Mouse (Mus musculus) ES-E14 (cell line): ENCODE measurements at regions not wholly inside any gene's neighbourhood (a gene's known extent, or its start where the extent isn't known, plus 50 kb on each side); places are given as distances from the start of the nearest gene placed in this dataset.

Experiments
- DNase-seq: peaks from one replicate; pipeline ENCODE4 v3.0.0-alpha.2; 2013; ENCODE audit warnings: low read depth, low spot score
- H3K27ac ChIP-seq: 2 replicates; pipeline ENCODE4 v1.5.1; 2012; ENCODE audit warnings: low read depth, mild to moderate bottlenecking, low read length, moderate library complexity, mixed read lengths; ENCODE audit not compliant: poor library complexity, insufficient read depth, severe bottlenecking
- H3K36me3 ChIP-seq: 2 replicates; pipeline ENCODE4 v1.6.1; 2012; ENCODE audit warnings: mild to moderate bottlenecking, low read length, moderate library complexity, mixed read lengths; ENCODE audit not compliant: control insufficient read depth, poor library complexity, insufficient read depth, severe bottlenecking
- H3K4me1 ChIP-seq, 2 experiments: fragments of 150-350 bp in 1 of 2; sonication (generic) in 1 of 2; 2 replicates each; pipeline ENCODE4 v1.6.1; 2012; ENCODE audit warnings: low read length in 2 of 2, mild to moderate bottlenecking in 1 of 2, mixed read lengths in 1 of 2; ENCODE audit not compliant: control insufficient read depth in 2 of 2, insufficient read depth in 2 of 2, poor library complexity in 1 of 2
- H3K4me3 ChIP-seq, 2 experiments: fragments of 150-350 bp in 1 of 2; sonication (generic) in 1 of 2; 2 replicates each; pipeline ENCODE4 v1.5.1; 2012; ENCODE audit warnings: low read length in 2 of 2, low read depth in 1 of 2, mild to moderate bottlenecking in 1 of 2, mixed read lengths in 1 of 2; ENCODE audit not compliant: insufficient read depth in 1 of 2, poor library complexity in 1 of 2, severe bottlenecking in 1 of 2
- H3K9ac ChIP-seq: 2 replicates; pipeline ENCODE4 v1.6.1; 2012; ENCODE audit warnings: low read depth, mild to moderate bottlenecking, low read length, mixed read lengths; ENCODE audit not compliant: poor library complexity, insufficient read depth, severe bottlenecking
- H3K9me3 ChIP-seq: fragments of 150-350 bp; sonication (generic); 2 replicates; pipeline ENCODE4 v1.6.1; 2012; ENCODE audit warnings: low read depth, mild to moderate bottlenecking, low read length; ENCODE audit not compliant: control insufficient read depth, insufficient read depth
- CHD2 ChIP-seq: IDR thresholded peaks from 2 replicates; pipeline ENCODE4 v1.6.1; 2014; ENCODE audit warnings: mild to moderate bottlenecking, low read depth, low read length, inconsistent platforms
- HCFC1 ChIP-seq: IDR thresholded peaks from 2 replicates; pipeline ENCODE4 v1.6.1; 2012; ENCODE audit warnings: low read length, inconsistent platforms, borderline replicate concordance; ENCODE audit not compliant: insufficient read depth
- MAFK ChIP-seq: IDR thresholded peaks from 2 replicates; pipeline ENCODE4 v1.6.1; 2014; ENCODE audit warnings: mild to moderate bottlenecking, low read depth, low read length, inconsistent platforms; ENCODE audit not compliant: insufficient read depth
- ZC3H11A ChIP-seq: IDR thresholded peaks from 2 replicates; pipeline ENCODE4 v1.6.1; 2012; ENCODE audit warnings: low read depth, mild to moderate bottlenecking, inconsistent platforms, low read length, borderline replicate concordance
- ZNF384 ChIP-seq: IDR thresholded peaks from 2 replicates; pipeline ENCODE4 v1.6.1; 2012; ENCODE audit warnings: low read depth, low read length, inconsistent platforms
- in situ Hi-C, 2 experiments: fragments of 600-800 bp; cut with MboI; formaldehyde crosslinking; loops; one replicate each; pipeline ENCODE4 v1.15.1; 2025; ENCODE audit warnings: low sequenced_read_pairs in 2 of 2, inconsistent platforms in 1 of 2; ENCODE audit not compliant: unreplicated experiment in 2 of 2

DNA sequence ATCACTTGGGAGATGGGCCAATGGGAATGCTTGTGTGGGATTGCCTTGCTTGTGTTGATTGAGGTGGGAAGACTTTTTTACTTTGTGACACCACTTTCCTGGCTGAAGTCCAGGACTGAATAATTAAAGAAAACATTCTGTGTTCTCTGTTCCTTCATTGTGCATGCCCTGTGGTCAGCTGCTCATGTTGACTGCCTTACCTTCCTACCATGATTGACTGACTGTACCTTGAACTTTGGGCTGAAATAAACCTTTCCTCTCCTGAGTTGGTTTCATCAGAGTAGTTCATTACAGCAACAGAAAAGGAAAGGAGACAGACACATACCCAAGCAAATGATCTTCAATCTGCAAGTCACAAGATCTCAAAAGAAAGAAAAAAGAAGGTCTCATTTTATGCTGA lies 524.9 kb upstream of the Nr3c2 start:
- in situ Hi-C loops = no loop called here
- Histone ChIP-seq H3K9me3 (no peaks in the 10 kb centered on the region), H3K4me3 (no peak overlapping the region)

DNA sequence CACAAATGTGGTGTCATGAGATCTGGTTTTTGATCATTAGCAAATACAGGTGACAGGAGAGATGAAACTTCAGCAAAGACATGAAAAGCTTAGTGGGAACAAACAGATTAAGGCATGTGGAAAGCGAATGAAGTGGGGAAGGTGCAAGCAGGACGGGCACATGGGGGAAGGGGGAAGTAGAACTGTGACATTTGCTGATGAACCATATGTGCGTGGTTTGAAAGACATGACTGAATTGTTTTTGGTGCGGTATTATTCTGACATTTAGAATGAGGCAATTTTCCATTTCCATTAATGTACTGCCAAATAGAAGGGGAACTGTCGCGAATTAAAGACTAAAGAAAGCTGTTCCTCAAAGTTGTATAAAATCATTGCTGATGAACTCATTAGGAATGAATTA lies 521.5 kb upstream of the Nr3c2 start:
- Histone ChIP-seq H3K9ac (no peak overlapping the region), H3K4me3 (no peak overlapping the region), H3K27ac (no peak overlapping the region), H3K4me1 (no peaks in the 10 kb centered on the region), H3K9me3 (no peaks in the 10 kb centered on the region), H3K36me3 (no peaks in the 10 kb centered on the region)
- TF ChIP-seq ZC3H11A (no peak), HCFC1 (no peak), CHD2 (no peak), ZNF384 (no peak), MAFK (no peak)
- DNase-seq = no peak
- in situ Hi-C loops = no loop called here

More for the DNA sequence above, 524.9 kb upstream of the Nr3c2 start:
- TF ChIP-seq ZNF384 (no peak), ZC3H11A (no peak), MAFK (no peak), CHD2 (no peak), HCFC1 (no peak)
- Histone ChIP-seq H3K27ac (no peak overlapping the region), H3K9ac (no peak overlapping the region), H3K36me3 (no peaks in the 10 kb centered on the region), H3K4me1 (no peaks in the 10 kb centered on the region)
- DNase-seq = no peak

GRCm38 (mm10) chr8:76381643-76382042 lies 517.6 kb upstream of the Nr3c2 start:
- Histone ChIP-seq H3K27ac (no peak overlapping the region), H3K9me3 (no peaks in the 10 kb centered on the region), H3K36me3 (no peaks in the 10 kb centered on the region), H3K4me3 (no peak overlapping the region), H3K9ac (no peak overlapping the region), H3K4me1 (no peaks in the 10 kb centered on the region)
- no peak for DNase-seq
- TF ChIP-seq MAFK = no peak
- no peak for TF ChIP-seq ZNF384
- no peak for TF ChIP-seq CHD2
- no peak for TF ChIP-seq HCFC1
- no peak for TF ChIP-seq ZC3H11A
- in situ Hi-C loops = no loop called here

DNA sequence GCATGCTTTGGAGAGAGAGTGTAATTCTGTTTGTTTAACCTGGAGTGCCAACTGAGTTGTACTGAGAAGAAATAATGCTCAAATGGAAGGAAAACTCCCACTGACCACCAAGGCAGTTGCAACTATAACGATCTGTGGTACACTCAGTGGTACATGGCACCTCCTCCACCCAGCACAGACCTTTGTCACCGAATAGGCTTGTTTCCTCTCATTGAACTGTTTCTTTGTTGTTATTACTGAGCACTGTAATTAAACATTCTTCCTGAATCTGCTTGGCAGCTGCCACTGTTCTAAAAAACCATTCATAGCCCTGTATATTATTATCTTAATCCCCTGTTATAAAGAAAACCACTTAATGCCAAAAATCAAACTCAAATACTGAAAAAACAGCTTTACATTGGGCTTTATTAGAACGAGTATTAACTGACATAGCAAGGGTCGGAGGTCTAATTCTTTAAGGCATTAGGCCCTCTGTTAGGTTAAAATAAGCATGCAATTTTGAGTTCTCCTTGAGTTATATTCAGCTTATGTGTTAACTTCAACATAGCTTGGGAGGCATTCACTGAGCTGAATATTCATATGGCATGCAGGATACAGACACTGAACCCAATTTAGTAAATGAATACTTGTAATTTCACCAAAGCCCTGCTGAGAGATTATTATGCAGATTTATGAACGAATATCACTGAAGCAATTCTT lies 515.5 kb upstream of the Nr3c2 start:
- Histone ChIP-seq H3K36me3 (no peaks in the 10 kb centered on the region), H3K9ac (no peak overlapping the region), H3K9me3 (no peaks in the 10 kb centered on the region), H3K27ac (no peak overlapping the region), H3K4me3 (no peak overlapping the region), H3K4me1 (no peaks in the 10 kb centered on the region)
- in situ Hi-C loops = no loop called here
- no peak for TF ChIP-seq MAFK
- TF ChIP-seq HCFC1 = no peak
- TF ChIP-seq ZC3H11A = no peak
- no peak for TF ChIP-seq CHD2
- TF ChIP-seq ZNF384 = no peak
- DNase-seq = no peak
